In genomic region chr5:63967591-63968141, GRCm38 (mm10) we compare ENCODE assay signal across 8 mouse cellular contexts. TPM values are rescaled to one million over a fixed set of nuclear protein-coding genes. Genes with fewer than 3 reads are reported as not detected.
DNase-seq lines count a peak whose midpoint lies in the region; ATAC-seq and TF ChIP-seq lines count a peak whose summit lies in the region.

No protein-coding gene starts in this region.

- peak overlapping the region; percentile 77 for H3K4me3 ChIP-seq in kidney, embryonic 14.5 days (ENCODE audit: low read length)
- peak overlapping the region; percentile 85 for H3K4me3 ChIP-seq in bone marrow, adult 2 months (replicated peaks; ENCODE audit: control insufficient read depth, low read depth, low read length)
- H3K4me3 ChIP-seq in limb, embryonic 11.5 days (ENCODE audit: low read depth, low read length) = peak overlapping the region; percentile 78
- peak overlapping the region; percentile 72 for H3K4me3 ChIP-seq in midbrain, embryonic 14.5 days (replicated peaks; ENCODE audit: low read depth, low read length)

- no peaks in the 10 kb centered on the region for H3K27me3 ChIP-seq in kidney, embryonic 14.5 days (ENCODE audit: control insufficient read depth, insufficient read depth, low read length)
- no peaks in the 10 kb centered on the region for H3K27me3 ChIP-seq in limb, embryonic 11.5 days (ENCODE audit: control insufficient read depth, insufficient read depth, low read length)
- H3K27me3 ChIP-seq in midbrain, embryonic 14.5 days (ENCODE audit: control insufficient read depth, insufficient read depth, low read length) = no peaks in the 10 kb centered on the region

- WGBS in kidney, embryonic 14.5 days = 1% methylated on average over 12 of the region's 12 CpGs
- 2% methylated on average over 12 of the region's 12 CpGs for WGBS in bone marrow, adult 2 months
- 3% methylated on average over 12 of the region's 12 CpGs for WGBS in limb, embryonic 11.5 days
- 3% methylated on average over 12 of the region's 12 CpGs for WGBS in midbrain, embryonic 14.5 days

- H3K27ac ChIP-seq in kidney, embryonic 14.5 days (ENCODE audit: low read depth, low read length) = peak overlapping the region; percentile 57; the same call in 1 of the 2 replicates
- H3K27ac ChIP-seq in bone marrow, adult 2 months (ENCODE audit: control insufficient read depth, insufficient read depth, low read depth, low read length, poor library complexity) = peak overlapping the region; percentile 2; the same call in 1 of the 2 replicates
- no peak overlapping the region for H3K27ac ChIP-seq in limb, embryonic 11.5 days (replicated peaks; ENCODE audit: low read depth, low read length)
- H3K27ac ChIP-seq in midbrain, embryonic 14.5 days (replicated peaks; ENCODE audit: low read depth, low read length) = no peak overlapping the region

- no peaks in the 10 kb centered on the region for H3K36me3 ChIP-seq in kidney, embryonic 14.5 days (ENCODE audit: control insufficient read depth, insufficient read depth, low read length)
- H3K36me3 ChIP-seq in limb, embryonic 11.5 days (ENCODE audit: control insufficient read depth, insufficient read depth, low read length) = no peaks in the 10 kb centered on the region
- no peaks in the 10 kb centered on the region for H3K36me3 ChIP-seq in midbrain, embryonic 14.5 days (ENCODE audit: control insufficient read depth, insufficient read depth, low read length)

- TF ChIP-seq POLR2A in bone marrow, adult 2 months (IDR thresholded peaks at IDR 0.05; ENCODE audit: borderline replicate concordance, control insufficient read depth, low read depth, low read length) = no peak

- peak overlapping the region; percentile 84 for H3K4me2 ChIP-seq in kidney, embryonic 14.5 days (replicated peaks; ENCODE audit: low read depth, low read length)
- H3K4me2 ChIP-seq in limb, embryonic 11.5 days (ENCODE audit: low read depth, severe bottlenecking) = peak overlapping the region; percentile 74
- H3K4me2 ChIP-seq in midbrain, embryonic 14.5 days (ENCODE audit: low read length) = peak overlapping the region; percentile 94

- DNase-seq in kidney, postnatal 4 days = no peak
- DNase-seq in forelimb bud, embryonic 11.5 days (ENCODE audit: low read depth, low spot score) = peak; percentile 37
- peak; percentile 29 for DNase-seq in limb, embryonic 11.5 days (ENCODE audit: low spot score)
- DNase-seq in midbrain, embryonic 14.5 days = peak; percentile 50
- DNase-seq in layer of hippocampus, adult 8-10 months (ENCODE audit: low spot score in 2 of 2) = no peak
- no peak for DNase-seq in urinary bladder, postnatal 4 days (ENCODE audit: low spot score in 2 of 2)

- H3K9ac ChIP-seq in kidney, embryonic 14.5 days (ENCODE audit: low read depth, low read length) = peak overlapping the region; percentile 86
- peak overlapping the region; percentile 66; the same call in 1 of the 2 replicates for H3K9ac ChIP-seq in limb, embryonic 11.5 days (ENCODE audit: low read length)
- H3K9ac ChIP-seq in midbrain, embryonic 14.5 days (replicated peaks; ENCODE audit: low read length) = peak overlapping the region; percentile 68

- ATAC-seq in kidney, embryonic 14.5 days (ENCODE audit: low FRiP score, low TSS enrichment) = no peak
- no peak for ATAC-seq in limb, embryonic 11.5 days (ENCODE audit: insufficient number of reproducible peaks, low FRiP score, low TSS enrichment, low read depth)
- no peak for ATAC-seq in midbrain, embryonic 14.5 days (ENCODE audit: low FRiP score, low TSS enrichment)

- no peaks in the 10 kb centered on the region for H3K9me3 ChIP-seq in kidney, embryonic 14.5 days (ENCODE audit: control insufficient read depth, low read length)
- H3K9me3 ChIP-seq in limb, embryonic 11.5 days (ENCODE audit: control insufficient read depth, low read length) = no peaks in the 10 kb centered on the region
- no peaks in the 10 kb centered on the region for H3K9me3 ChIP-seq in midbrain, embryonic 14.5 days (ENCODE audit: control insufficient read depth, low read length)

- H3K4me1 ChIP-seq in kidney, embryonic 14.5 days (ENCODE audit: control insufficient read depth, insufficient read depth, low read length) = peaks cover 25% of the 10 kb centered on the region
- peaks cover 1% of the 10 kb centered on the region; the same call in 1 of the 2 replicates for H3K4me1 ChIP-seq in bone marrow, adult 2 months (ENCODE audit: control insufficient read depth, insufficient read depth, low read length)
- peaks cover 8% of the 10 kb centered on the region; the same call in 1 of the 2 replicates for H3K4me1 ChIP-seq in limb, embryonic 11.5 days (ENCODE audit: control insufficient read depth, insufficient read depth, low read length)
- H3K4me1 ChIP-seq in midbrain, embryonic 14.5 days (ENCODE audit: control insufficient read depth, insufficient read depth, low read length) = peaks cover 9% of the 10 kb centered on the region

- TF ChIP-seq CTCF in bone marrow, adult 2 months (IDR thresholded peaks at IDR 0.05; ENCODE audit: control insufficient read depth, insufficient read depth, low read length) = no peak

RNA-seq across cellular contexts. Expression of gene Rell1, which starts 1.0 kb away (rescaled TPM):
- 13.2 and 13.7 TPM in 2 replicates for polyA plus RNA-seq in kidney, embryonic 14.5 days (2014; fragmentation: Nextera tagmentation; extraction: Ambion mirVana)
- polyA plus RNA-seq in bone marrow, adult 2 months (2011; ENCODE audit: insufficient read depth, insufficient read length, low replicate concordance, missing spikeins) = 8.3 and 18.9 TPM in 2 replicates
- polyA plus RNA-seq in limb, embryonic 11.5 days (2014; fragmentation: Nextera tagmentation; extraction: Ambion mirVana) = 12.2 and 12.3 TPM in 2 replicates
- 4.1 and 6.1 TPM in 2 replicates for polyA plus RNA-seq in midbrain, embryonic 14.5 days (2014; fragmentation: Nextera tagmentation; extraction: Ambion mirVana)
- total RNA-seq in layer of hippocampus, adult 8-10 months (2022) = 10 to 100 TPM; 10.5 to 13.3 (median 11.8) TPM

Comparison
In these comparisons a context has a peak if more than half of its experiments do, and no peak if none do; other contexts are left out.
1. H3K27ac ChIP-seq: peak in kidney, embryonic 14.5 days (single experiment) and bone marrow, adult 2 months (single experiment); none in limb, embryonic 11.5 days (single experiment) and midbrain, embryonic 14.5 days (single experiment).
2. DNase-seq: peak in forelimb bud, embryonic 11.5 days (single experiment), limb, embryonic 11.5 days (single experiment) and midbrain, embryonic 14.5 days (single experiment); none in kidney, postnatal 4 days (0 of 2), layer of hippocampus, adult 8-10 months (0 of 2) and urinary bladder, postnatal 4 days (0 of 2).
3. Peak in every context shown above with its lines, with median percentiles within 50 percentile points of each other: H3K4me2 ChIP-seq, H3K4me3 ChIP-seq and H3K9ac ChIP-seq.